Mouse (Mus musculus) effector memory CD4-positive, alpha-beta T cell, adult 7 months (primary cell): Measurements from ENCODE around the gene Ppip5k1. TPM values are rescaled to one million over a fixed set of nuclear protein-coding genes. Genes with fewer than 3 reads are reported as not detected.

Experiments used
- polyA plus RNA-seq: library from polyadenylated mRNA; unstranded; fragments of 100-300 nt; shearing (Covaris generic); gene quantifications from one replicate; pipeline ENCODE4 v1.2.1, GENCODE M21; 2017

The Ppip5k1 gene
- 6.9 TPM for polyA plus RNA-seq

GRCm38 (mm10) chr2:121354820-121355592, at the start of gene Ppip5k1:
TSS of gene Ppip5k1 (minus strand) at chr2:121355396.

GRCm38 (mm10) chr2:121386961-121387575, 31.9 kb upstream of the Ppip5k1 start, which contains the start of gene Strc:
TSS of gene Strc (minus strand) at chr2:121387168.

GRCm38 (mm10) chr2:121357494-121357893, 2.3 kb upstream of the Ppip5k1 start, which contains the start of gene Ckmt1:
TSS of gene Ckmt1 (plus strand) at chr2:121357714.

GRCm38 (mm10) chr2:121288901-121289729, 66.1 kb downstream of the Ppip5k1 start, which contains the start of gene Map1a:
TSS of gene Map1a (plus strand) at chr2:121289600.

GRCm38 (mm10) chr2:121271236-121271927, 83.8 kb downstream of the Ppip5k1 start, which contains the start of gene Trp53bp1:
TSS of gene Trp53bp1 (minus strand) at chr2:121271407.

Other genes starting within 250 kb of the Ppip5k1 start
- not detected for gene Tgm7, start 245.6 kb downstream of the Ppip5k1 start, polyA plus RNA-seq
- gene Adal, start 215.0 kb downstream of the Ppip5k1 start, polyA plus RNA-seq = 5.4 TPM
- 12.6 TPM for gene Lcmt2, start 214.7 kb downstream of the Ppip5k1 start, polyA plus RNA-seq
- gene Tubgcp4, start 184.7 kb downstream of the Ppip5k1 start, polyA plus RNA-seq = 49.8 TPM
- gene Zscan29, start 184.3 kb downstream of the Ppip5k1 start, polyA plus RNA-seq = 23.4 TPM
- gene Trp53bp1, start 84.0 kb downstream of the Ppip5k1 start, polyA plus RNA-seq = 65.7 TPM
- 0.85 TPM for gene Map1a, start 65.8 kb downstream of the Ppip5k1 start, polyA plus RNA-seq
- gene Ckmt1, start 2.3 kb upstream of the Ppip5k1 start, polyA plus RNA-seq = 1.6 TPM
- gene Strc, start 31.8 kb upstream of the Ppip5k1 start, polyA plus RNA-seq = not detected
- 374 TPM for gene Pdia3, start 58.4 kb upstream of the Ppip5k1 start, polyA plus RNA-seq
- 0.55 TPM for gene Catsper2, start 58.4 kb upstream of the Ppip5k1 start, polyA plus RNA-seq
- gene Ell3, start 88.9 kb upstream of the Ppip5k1 start, polyA plus RNA-seq = not detected
- gene Serf2, start 93.8 kb upstream of the Ppip5k1 start, polyA plus RNA-seq = 400 TPM
- gene Hypk, start 97.9 kb upstream of the Ppip5k1 start, polyA plus RNA-seq = 105 TPM
- not detected for gene Serinc4, start 101.4 kb upstream of the Ppip5k1 start, polyA plus RNA-seq
- 118 TPM for gene Mfap1b, start 118.7 kb upstream of the Ppip5k1 start, polyA plus RNA-seq
- 46.0 TPM for gene Mfap1a, start 151.3 kb upstream of the Ppip5k1 start, polyA plus RNA-seq
- 3.6 TPM for gene Wdr76, start 151.3 kb upstream of the Ppip5k1 start, polyA plus RNA-seq